Mouse (Mus musculus) embryonic facial prominence, embryonic 13.5 days (tissue): ENCODE measurements around the gene Usp15. TPM values are rescaled to one million over a fixed set of nuclear protein-coding genes. Genes with fewer than 3 reads are reported as not detected.

Experiments used
- ATAC-seq: fragments of 200-750 bp; cut with Nextera tagmentation; 2 replicates; pipeline ENCODE4 v1.8.0; 2017; ENCODE audit warnings: low read depth; ENCODE audit not compliant: insufficient number of reproducible peaks, insufficient read depth, low FRiP score, low TSS enrichment
- H3K27ac ChIP-seq: fragments of 300-500 bp; sonication (generic); 2 replicates; pipeline ENCODE4 v1.5.1; 2015; ENCODE audit warnings: moderate library complexity, mild to moderate bottlenecking, inconsistent platforms
- H3K27me3 ChIP-seq: fragments of 300-500 bp; sonication (generic); 2 replicates; pipeline ENCODE4 v1.6.1; 2015; ENCODE audit warnings: mild to moderate bottlenecking, inconsistent platforms
- H3K36me3 ChIP-seq: fragments of 300-500 bp; sonication (generic); 2 replicates; pipeline ENCODE4 v1.6.1; 2015; ENCODE audit warnings: mild to moderate bottlenecking, inconsistent platforms
- H3K4me1 ChIP-seq: fragments of 300-500 bp; sonication (generic); 2 replicates; pipeline ENCODE4 v1.6.1; 2015; ENCODE audit warnings: inconsistent platforms
- H3K4me2 ChIP-seq: fragments of 300-500 bp; sonication (generic); 2 replicates; pipeline ENCODE4 v1.6.1; 2015; ENCODE audit warnings: moderate library complexity, mild to moderate bottlenecking, inconsistent platforms
- H3K4me3 ChIP-seq: fragments of 300-500 bp; sonication (generic); 2 replicates; pipeline ENCODE4 v1.5.1; 2015; ENCODE audit warnings: mild to moderate bottlenecking, inconsistent platforms
- H3K9ac ChIP-seq: fragments of 300-500 bp; sonication (generic); 2 replicates; pipeline ENCODE4 v1.6.1; 2015; ENCODE audit warnings: mild to moderate bottlenecking, inconsistent platforms
- H3K9me3 ChIP-seq: fragments of 300-500 bp; sonication (generic); 2 replicates; pipeline ENCODE4 v1.6.1; 2016; ENCODE audit warnings: inconsistent platforms
- WGBS: fragments of 180-500 bp; shearing (Covaris S2); methylation state at CpG from one replicate; pipeline ENCODE4 v1.1.7; 2015; ENCODE audit warnings: mixed read lengths; 5-methylcytosine and 5-hydroxymethylcytosine counted together
- microRNA-seq: library from miRNA; unstranded; fragments of <30 nt; microRNA quantifications from one replicate; pipeline ENCODE4, GENCODE M21; 2016
- polyA plus RNA-seq: library from polyadenylated mRNA; unstranded; fragments of >200 nt; fragmentation: Nextera tagmentation; extraction: Ambion mirVana; gene quantifications from 2 replicates; pipeline ENCODE4 v1.2.1, GENCODE M21; 2015

Usp15 gene
- polyA plus RNA-seq, 1 experiment from 2014 or later, result 66.1 TPM

DNA sequence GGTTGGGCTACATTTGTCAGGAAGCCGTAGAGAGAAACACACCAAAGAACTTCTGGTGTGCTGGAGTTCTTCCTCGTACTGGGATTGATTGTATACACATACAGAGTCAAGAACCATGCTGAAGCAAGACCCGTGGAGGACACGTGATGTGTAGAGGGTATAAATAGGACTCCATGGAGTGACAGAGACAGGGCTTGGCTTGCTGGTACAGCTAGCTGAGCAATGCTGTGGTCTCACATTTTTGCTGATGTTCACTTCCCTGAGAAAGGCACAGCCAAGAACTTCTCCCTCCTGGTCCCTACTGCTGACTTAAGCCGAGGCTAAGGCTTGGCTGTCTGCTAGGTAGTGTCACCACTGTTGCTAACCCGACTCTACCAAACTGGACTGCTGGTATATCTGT lies 136.0 kb downstream of the Usp15 start:
- Histone ChIP-seq H3K36me3 (peaks cover 11% of the 10 kb centered on the region; the same call in 1 of the 2 replicates), H3K27me3 (no peaks in the 10 kb centered on the region), H3K9ac (no peak overlapping the region), H3K4me3 (no peak overlapping the region), H3K9me3 (no peaks in the 10 kb centered on the region), H3K27ac (no peak overlapping the region), H3K4me1 (no peaks in the 10 kb centered on the region), H3K4me2 (no peak overlapping the region)
- WGBS, result 91% methylated on average over 6 of the region's 6 CpGs
- ATAC-seq, result no peak

DNA sequence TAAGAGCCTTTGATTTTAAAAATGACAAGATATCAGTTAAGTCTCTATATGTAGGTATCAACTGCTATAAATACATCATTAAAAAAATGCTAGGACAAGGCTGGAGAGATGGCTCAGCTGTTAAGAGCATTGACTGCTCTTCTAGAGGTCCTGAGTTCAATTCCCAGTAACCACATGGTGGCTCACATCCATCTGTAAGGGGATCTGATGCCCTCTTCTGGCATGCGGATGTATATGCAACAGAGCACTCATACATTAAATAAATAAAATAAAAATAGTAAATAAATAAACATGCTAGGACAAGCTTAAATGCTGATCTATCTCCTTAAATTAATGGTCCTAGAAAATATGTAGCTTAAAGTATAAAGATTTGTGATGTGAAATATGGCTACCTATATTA lies 139.7 kb downstream of the Usp15 start:
- Histone ChIP-seq H3K27me3 (no peaks in the 10 kb centered on the region), H3K9me3 (no peaks in the 10 kb centered on the region), H3K36me3 (peaks cover 15% of the 10 kb centered on the region; the same call in 1 of the 2 replicates), H3K4me1 (no peaks in the 10 kb centered on the region), H3K4me2 (no peak overlapping the region), H3K27ac (no peak overlapping the region), H3K9ac (no peak overlapping the region), H3K4me3 (no peak overlapping the region)
- WGBS, result 95% methylated on average over 1 of the region's 1 CpGs
- ATAC-seq, result no peak

DNA sequence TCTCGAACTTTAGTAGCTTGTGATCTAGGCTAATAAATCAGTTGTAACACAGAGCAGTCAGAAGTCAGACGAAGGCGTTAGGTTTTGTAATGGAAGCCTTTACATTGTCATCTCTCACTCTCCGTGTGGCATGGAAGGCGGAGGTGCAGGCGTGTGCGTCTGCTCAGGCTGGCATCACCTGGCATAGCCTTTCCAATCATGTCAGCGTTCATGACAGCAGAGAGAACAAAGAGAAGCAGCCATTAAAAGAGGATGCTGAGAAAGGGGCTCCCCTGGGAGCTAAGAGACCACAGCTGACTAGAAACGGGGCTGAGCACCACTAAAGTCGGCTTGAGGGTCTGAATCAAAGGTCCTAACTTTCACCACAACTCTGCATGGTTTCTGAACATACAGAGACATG lies 140.3 kb downstream of the Usp15 start:
- Histone ChIP-seq H3K27me3 (no peaks in the 10 kb centered on the region), H3K27ac (no peak overlapping the region), H3K9me3 (no peaks in the 10 kb centered on the region), H3K9ac (no peak overlapping the region), H3K36me3 (peaks cover 16% of the 10 kb centered on the region), H3K4me1 (no peaks in the 10 kb centered on the region), H3K4me2 (no peak overlapping the region), H3K4me3 (no peak overlapping the region)
- WGBS, result 87% methylated on average over 10 of the region's 10 CpGs
- no peak for ATAC-seq

DNA sequence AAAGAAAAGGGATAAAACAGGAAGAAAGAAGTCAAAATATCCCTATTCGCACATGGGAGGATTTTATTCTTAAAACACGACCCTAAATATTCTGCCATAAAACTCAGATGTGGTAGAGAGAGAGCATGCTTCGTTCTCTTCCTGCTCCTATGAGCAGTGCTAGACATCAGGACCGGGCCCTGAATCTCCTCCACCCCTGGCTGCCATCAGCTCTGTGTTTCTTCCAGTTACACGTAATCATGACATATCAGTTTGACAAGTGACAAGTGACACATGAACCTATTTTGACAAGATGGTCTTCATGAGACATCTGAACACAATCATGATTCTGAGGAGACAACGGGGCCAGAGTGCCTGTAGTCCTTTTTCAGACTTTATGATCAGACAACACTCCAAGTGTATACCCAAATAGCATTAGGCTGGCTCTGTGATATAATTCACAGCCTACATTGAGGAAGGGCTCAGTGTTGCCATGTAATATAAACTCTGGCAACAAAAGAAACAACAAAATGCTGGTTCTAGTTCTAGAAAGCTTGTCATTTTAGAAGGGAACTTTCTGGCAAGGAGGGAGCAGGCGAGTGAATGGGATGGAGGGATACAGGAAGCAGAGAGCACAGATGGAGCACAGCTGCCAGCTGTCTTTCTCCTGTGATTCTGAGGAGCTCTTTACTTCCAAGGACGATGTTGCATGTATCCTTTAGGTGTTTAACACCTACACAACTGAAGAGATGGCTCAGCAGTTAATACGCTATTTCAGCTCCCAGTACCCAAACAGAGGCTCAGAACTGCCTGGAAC lies 141.4 kb downstream of the Usp15 start:
- no peak overlapping the region for H3K9ac ChIP-seq
- peaks cover 25% of the 10 kb centered on the region for H3K36me3 ChIP-seq
- WGBS, result 84% methylated on average over 9 of the region's 9 CpGs
- H3K27ac ChIP-seq, result no peak overlapping the region
- H3K4me2 ChIP-seq, result no peak overlapping the region
- ATAC-seq, result no peak
- no peaks in the 10 kb centered on the region for H3K9me3 ChIP-seq
- no peaks in the 10 kb centered on the region for H3K4me1 ChIP-seq
- H3K27me3 ChIP-seq, result no peaks in the 10 kb centered on the region
- no peak overlapping the region for H3K4me3 ChIP-seq

Small RNAs within 50 kb of the gene (microRNA-seq; reads per million reads assigned to microRNA genes)
- gene Gm27920, result 1.7 reads per million

Other genes with a start within 250 kb of the Usp15 start
- 32.4 and 38.2 TPM in 2 replicates for gene Mon2, start 120.5 kb downstream of the Usp15 start, polyA plus RNA-seq
- gene Fam19a2, start 67.0 kb upstream of the Usp15 start, polyA plus RNA-seq, result 4.2 and 4.3 TPM in 2 replicates